In the genomic region with DNA sequence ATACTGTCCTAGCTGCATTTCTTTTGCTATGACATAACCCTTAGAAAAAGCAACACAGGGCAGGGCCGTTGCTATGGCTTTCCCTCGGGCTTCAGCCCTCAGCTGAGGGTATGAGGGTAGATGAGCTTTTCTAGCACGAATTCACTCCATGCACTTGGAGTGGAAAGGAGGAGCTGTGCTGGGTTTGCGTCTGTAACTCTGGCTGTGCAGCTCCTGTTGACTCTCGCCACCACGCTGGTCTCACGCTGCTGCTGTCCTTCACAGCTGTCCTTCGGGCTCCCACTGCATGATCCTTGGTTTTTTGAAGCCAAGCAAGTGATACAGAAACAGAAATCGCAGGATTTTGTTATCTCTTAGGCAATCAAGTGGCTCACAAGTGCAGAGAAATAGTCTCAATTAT, we compare ENCODE assay signal across 26 mouse cellular contexts. TPM values are rescaled to one million over a fixed set of nuclear protein-coding genes. Genes with fewer than 3 reads are reported as not detected.
A peak's percentile ranks its signal among the peaks of the same experiment; 100 is the strongest.
DNase-seq lines count a peak whose midpoint lies in the region; ATAC-seq and TF ChIP-seq lines count a peak whose summit lies in the region.
"Had no signal": no experiment of that assay in that cellular context is flagged by ENCODE, and none has a peak within 500 bp of the region (broad histone marks: within the 10 kb centered on the region; RNA-seq: fewer than 3 reads in every experiment).

No protein-coding gene starts in this region.

- no peaks in the 10 kb centered on the region for H3K4me1 ChIP-seq in hindbrain, embryonic 11.5 days (replicated peaks; ENCODE audit: control insufficient read depth, insufficient read depth, low read length)
- H3K4me1 ChIP-seq in hindbrain, embryonic 13.5 days (replicated peaks) = no peaks in the 10 kb centered on the region
- no peaks in the 10 kb centered on the region for H3K4me1 ChIP-seq in lung, adult 2 months (ENCODE audit: control insufficient read depth, insufficient read depth, low read length)
- H3K4me1 ChIP-seq: embryonic facial prominence, embryonic 15.5 days; forebrain, embryonic 15.5 days; heart, embryonic 13.5 days; intestine, embryonic 15.5 days had no signal

- no peak for ATAC-seq in hindbrain, embryonic 11.5 days (ENCODE audit: low FRiP score)
- ATAC-seq in hindbrain, embryonic 13.5 days (ENCODE audit: low FRiP score) = no peak
- ATAC-seq: activated CD4-positive, CD25-positive, alpha-beta regulatory T cell, adult 4 months; forebrain, embryonic 15.5 days; intestine, embryonic 15.5 days; Patski had no signal

- no peaks in the 10 kb centered on the region for H3K9me3 ChIP-seq in hindbrain, embryonic 11.5 days (ENCODE audit: control insufficient read depth, low read length)
- no peaks in the 10 kb centered on the region for H3K9me3 ChIP-seq in hindbrain, embryonic 13.5 days
- H3K9me3 ChIP-seq: embryonic facial prominence, embryonic 15.5 days; forebrain, embryonic 10.5 days; forebrain, embryonic 15.5 days; heart, embryonic 13.5 days; intestine, embryonic 15.5 days had no signal

- peak; percentile 56 for DNase-seq in adrenal gland, adult 2 months
- DNase-seq in adrenal gland, adult 18-20 months (ENCODE audit: low spot score in 2 of 2) = no peak
- DNase-seq in hindbrain, embryonic 11.5 days (ENCODE audit: low spot score) = no peak
- DNase-seq in Muller cell, postnatal 12 days (ENCODE audit: inconsistent ontology term) = peak; percentile 9
- peak; percentile 38 for DNase-seq in adrenal gland, postnatal 14 days
- DNase-seq in right cerebral cortex, postnatal 36 days (ENCODE audit: low spot score in 2 of 2) = no peak
- no peak for DNase-seq in lung, adult 2 months
- DNase-seq: cerebellum, adult 18-20 months; cerebellum, adult 9-11 months; cerebellum, postnatal 36 days; gastrocnemius, postnatal 14 days; heart, postnatal 4 days; kidney, adult 18-20 months had no signal

- no peak for TF ChIP-seq CTCF in lung, adult 2 months (IDR thresholded peaks at IDR 0.05; ENCODE audit: insufficient read depth, low read length)

- no peaks in the 10 kb centered on the region for H3K36me3 ChIP-seq in hindbrain, embryonic 11.5 days (ENCODE audit: control insufficient read depth, insufficient read depth, low read length)
- no peaks in the 10 kb centered on the region for H3K36me3 ChIP-seq in hindbrain, embryonic 13.5 days
- H3K36me3 ChIP-seq: embryonic facial prominence, embryonic 15.5 days; forebrain, embryonic 10.5 days; forebrain, embryonic 15.5 days; heart, embryonic 13.5 days; intestine, embryonic 15.5 days had no signal

- no peak overlapping the region for H3K27ac ChIP-seq in hindbrain, embryonic 11.5 days (ENCODE audit: low read depth, low read length)
- H3K27ac ChIP-seq in hindbrain, embryonic 13.5 days = no peak overlapping the region
- H3K27ac ChIP-seq: embryonic facial prominence, embryonic 15.5 days; forebrain, embryonic 10.5 days; forebrain, embryonic 15.5 days; heart, embryonic 13.5 days; hindbrain, embryonic 14.5 days; intestine, embryonic 15.5 days had no signal

- H3K27me3 ChIP-seq in hindbrain, embryonic 11.5 days (ENCODE audit: control insufficient read depth, insufficient read depth, low read length) = no peaks in the 10 kb centered on the region
- no peaks in the 10 kb centered on the region for H3K27me3 ChIP-seq in hindbrain, embryonic 13.5 days
- H3K27me3 ChIP-seq: forebrain, embryonic 15.5 days; heart, embryonic 13.5 days; intestine, embryonic 15.5 days had no signal

- WGBS in hindbrain, embryonic 11.5 days = 67% methylated on average over 9 of the region's 9 CpGs
- WGBS in hindbrain, embryonic 13.5 days = 56% methylated on average over 9 of the region's 9 CpGs
- WGBS in lung, adult 2 months = 39% methylated on average over 9 of the region's 9 CpGs

- TF ChIP-seq POLR2A in lung, adult 2 months (IDR thresholded peaks at IDR 0.05; ENCODE audit: borderline replicate concordance, extremely low read depth, low read depth, low read length) = no peak

- no peak overlapping the region for H3K4me2 ChIP-seq in hindbrain, embryonic 11.5 days (replicated peaks; ENCODE audit: low read depth, low read length)
- no peak overlapping the region for H3K4me2 ChIP-seq in hindbrain, embryonic 13.5 days
- H3K4me2 ChIP-seq: embryonic facial prominence, embryonic 15.5 days; forebrain, embryonic 15.5 days; heart, embryonic 13.5 days; hindbrain, embryonic 14.5 days; intestine, embryonic 15.5 days had no signal

- H3K4me3 ChIP-seq in hindbrain, embryonic 11.5 days (ENCODE audit: low read depth, low read length) = no peak overlapping the region
- H3K4me3 ChIP-seq in hindbrain, embryonic 13.5 days = no peak overlapping the region
- no peak overlapping the region for H3K4me3 ChIP-seq in lung, adult 2 months (replicated peaks; ENCODE audit: extremely low read depth, low read depth, low read length)
- H3K4me3 ChIP-seq: embryonic facial prominence, embryonic 15.5 days; erythroblast, embryonic 14.5 days; forebrain, embryonic 10.5 days; forebrain, embryonic 15.5 days; heart, embryonic 13.5 days; intestine, embryonic 15.5 days had no signal

- H3K9ac ChIP-seq in hindbrain, embryonic 11.5 days (ENCODE audit: low read depth, low read length) = 0 out of 2 replicates have a peak overlapping the region, but pooled peaks have one; percentile 7
- H3K9ac ChIP-seq in hindbrain, embryonic 13.5 days = no peak overlapping the region
- H3K9ac ChIP-seq: embryonic facial prominence, embryonic 15.5 days; forebrain, embryonic 15.5 days; heart, embryonic 13.5 days; hindbrain, embryonic 14.5 days; intestine, embryonic 15.5 days had no signal

RNA-seq across cellular contexts. Expression of gene Rd3l, which starts 5.6 kb away (rescaled TPM):
- not detected for total RNA-seq in adrenal gland, adult 2 months (2021)
- not detected in 2 replicates for polyA plus RNA-seq in adrenal gland, adult 2 months (2012; rRNA removed)
- total RNA-seq in adrenal gland, adult 18-20 months (2021) = not detected
- polyA plus RNA-seq in hindbrain, embryonic 11.5 days (2014; fragmentation: Nextera tagmentation; extraction: Ambion mirVana) = not detected in 2 replicates
- not detected in 2 replicates for polyA plus RNA-seq in hindbrain, embryonic 13.5 days (2015; fragmentation: Nextera tagmentation; extraction: Ambion mirVana)
- total RNA-seq in adrenal gland, postnatal 14 days (2021) = not detected in 2 replicates
- not detected in 2 replicates for polyA plus RNA-seq in lung, adult 2 months (2012; rRNA removed)
- total RNA-seq: gastrocnemius, adult 18-20 months; gastrocnemius, postnatal 14 days; granulocyte monocyte progenitor cell, adult 5-6 weeks had no signal
- polyA plus RNA-seq: activated CD4-positive, CD25-positive, alpha-beta regulatory T cell, adult 4 months; C2C12; embryonic facial prominence, embryonic 15.5 days; erythroblast, embryonic 14.5 days; forebrain, embryonic 10.5 days; forebrain, embryonic 15.5 days; hindbrain, embryonic 14.5 days; intestine, embryonic 15.5 days; Patski had no signal

RNA-seq across cellular contexts. Expression of gene Tdrd9, which starts 15.4 kb away (rescaled TPM):
- under 1 TPM in 1 of 2 experiments, not detected in 1; 0.07 TPM for total RNA-seq in adrenal gland, adult 2 months (2021)
- 0.06 TPM in 1 of 2 replicates, not detected in the other for polyA plus RNA-seq in adrenal gland, adult 2 months (2012; rRNA removed)
- total RNA-seq in adrenal gland, adult 18-20 months (2021) = under 1 TPM in 1 of 2 experiments, not detected in 1; 0.30 TPM
- polyA plus RNA-seq in hindbrain, embryonic 11.5 days (2014; fragmentation: Nextera tagmentation; extraction: Ambion mirVana) = 0.37 and 0.81 TPM in 2 replicates
- 0.38 and 0.48 TPM in 2 replicates for polyA plus RNA-seq in hindbrain, embryonic 13.5 days (2015; fragmentation: Nextera tagmentation; extraction: Ambion mirVana)
- 0.15 TPM in 1 of 2 replicates, not detected in the other for total RNA-seq in adrenal gland, postnatal 14 days (2021)
- 0.05 and 0.09 TPM in 2 replicates for polyA plus RNA-seq in lung, adult 2 months (2012; rRNA removed)
- total RNA-seq: granulocyte monocyte progenitor cell, adult 5-6 weeks had no signal
- polyA plus RNA-seq: activated CD4-positive, CD25-positive, alpha-beta regulatory T cell, adult 4 months; erythroblast, embryonic 14.5 days had no signal

RNA-seq across cellular contexts. Expression of gene Atp5mpl, which starts 20.0 kb away (rescaled TPM):
- total RNA-seq in adrenal gland, adult 2 months (2021) = 100 to 1,000 TPM; 274 to 451 TPM
- polyA plus RNA-seq in adrenal gland, adult 2 months (2012; rRNA removed) = 3.2 and 6.1 TPM in 2 replicates
- total RNA-seq in adrenal gland, adult 18-20 months (2021) = 100 to 1,000 TPM; 359 to 454 TPM
- 582 and 583 TPM in 2 replicates for polyA plus RNA-seq in hindbrain, embryonic 11.5 days (2014; fragmentation: Nextera tagmentation; extraction: Ambion mirVana)
- 734 and 738 TPM in 2 replicates for polyA plus RNA-seq in hindbrain, embryonic 13.5 days (2015; fragmentation: Nextera tagmentation; extraction: Ambion mirVana)
- total RNA-seq in adrenal gland, postnatal 14 days (2021) = 533 and 580 TPM in 2 replicates
- polyA plus RNA-seq in lung, adult 2 months (2012; rRNA removed) = 10.4 and 20.5 TPM in 2 replicates

Comparison
In these comparisons a context has a peak if more than half of its experiments do, and no peak if none do; other contexts are left out.
1. DNase-seq: peak in adrenal gland, adult 2 months (single experiment), Muller cell, postnatal 12 days (single experiment) and adrenal gland, postnatal 14 days (single experiment); none in adrenal gland, adult 18-20 months (0 of 2), hindbrain, embryonic 11.5 days (single experiment), right cerebral cortex, postnatal 36 days (0 of 2) and lung, adult 2 months (single experiment).
2. RNA of gene Atp5mpl, which starts 20.0 kb away (polyA plus RNA-seq): 734 to 738 TPM in hindbrain, embryonic 13.5 days and 582 to 583 TPM in hindbrain, embryonic 11.5 days; 10.4 to 20.5 TPM in lung, adult 2 months and 3.2 to 6.1 TPM in adrenal gland, adult 2 months; every median in the first group is over 10 times any median in the second.